Mouse (Mus musculus): ENCODE data around the gene Plcl2.
"Not testable (repeated sequence)": the region's sequence is repeated elsewhere in the genome, so short reads cannot be mapped to it uniquely, and the experiment has no call there.

Gene Plcl2

GRCm38 (mm10) chr17:50620794-50621537 is 111.8 kb downstream of the Plcl2 start:
- no peak for DNase-seq (ENCODE audit: low read depth, low spot score)

- DNase-seq (ENCODE audit: low read depth, low spot score): no peak
These were observed 112.8 kb downstream of the Plcl2 start for GRCm38 (mm10) chr17:50621996-50622395.

GRCm38 (mm10) chr17:50625584-50625983 is 116.4 kb downstream of the Plcl2 start:
- no peak for DNase-seq (ENCODE audit: low read depth, low spot score)

GRCm38 (mm10) chr17:50627658-50628057 is 118.5 kb downstream of the Plcl2 start:
- DNase-seq (ENCODE audit: low read depth, low spot score): no peak

GRCm38 (mm10) chr17:50628716-50629115 is 119.5 kb downstream of the Plcl2 start:
- DNase-seq (ENCODE audit: low read depth, low spot score): peak; percentile 55

GRCm38 (mm10) chr17:50630992-50631391 is 121.8 kb downstream of the Plcl2 start:
- not testable (repeated sequence) for DNase-seq (ENCODE audit: low read depth, low spot score)

- DNase-seq (ENCODE audit: low read depth, low spot score): peak; percentile 48
These were observed 125.0 kb downstream of the Plcl2 start for GRCm38 (mm10) chr17:50634008-50634871.

- no peak for DNase-seq (ENCODE audit: low read depth, low spot score)
These were observed 126.9 kb downstream of the Plcl2 start for GRCm38 (mm10) chr17:50635961-50636585.

GRCm38 (mm10) chr17:50638791-50639190 is 129.6 kb downstream of the Plcl2 start:
- no peak for DNase-seq (ENCODE audit: low read depth, low spot score)

GRCm38 (mm10) chr17:50641076-50641610 is 131.9 kb downstream of the Plcl2 start:
- DNase-seq (ENCODE audit: low read depth, low spot score): peak; percentile 56

- DNase-seq (ENCODE audit: low read depth, low spot score): no peak
These were observed 132.7 kb downstream of the Plcl2 start for GRCm38 (mm10) chr17:50641879-50642278.

GRCm38 (mm10) chr17:50643356-50643755 is 134.2 kb downstream of the Plcl2 start:
- peak; percentile 71 for DNase-seq (ENCODE audit: low read depth, low spot score)

GRCm38 (mm10) chr17:50643989-50644388 is 134.8 kb downstream of the Plcl2 start:
- no peak for DNase-seq (ENCODE audit: low read depth, low spot score)

- DNase-seq (ENCODE audit: low read depth, low spot score): not testable (repeated sequence)
These were observed 138.9 kb downstream of the Plcl2 start for GRCm38 (mm10) chr17:50648141-50648540.

GRCm38 (mm10) chr17:50648757-50649419 is 139.7 kb downstream of the Plcl2 start:
- peak; percentile 64 for DNase-seq (ENCODE audit: low read depth, low spot score)

- DNase-seq (ENCODE audit: low read depth, low spot score): peak; percentile 96
These were observed 141.5 kb downstream of the Plcl2 start for GRCm38 (mm10) chr17:50650535-50651223.

- DNase-seq (ENCODE audit: low read depth, low spot score): peak; percentile 86
These were observed 145.7 kb downstream of the Plcl2 start for GRCm38 (mm10) chr17:50654741-50655415.

GRCm38 (mm10) chr17:50655416-50655776 is 146.2 kb downstream of the Plcl2 start:
- DNase-seq (ENCODE audit: low read depth, low spot score): peak; percentile 38

- DNase-seq (ENCODE audit: low read depth, low spot score): peak; percentile 28
These were observed 148.1 kb downstream of the Plcl2 start for GRCm38 (mm10) chr17:50657321-50657720.

- DNase-seq (ENCODE audit: low read depth, low spot score): no peak
These were observed 149.7 kb downstream of the Plcl2 start for GRCm38 (mm10) chr17:50658901-50659300.

Data from brain, adult 2 months (tissue).